Mouse (Mus musculus): ENCODE data around the gene Wdr66. TPM values are rescaled to one million over a fixed set of nuclear protein-coding genes. Genes with fewer than 3 reads are reported as not detected.
A peak's percentile ranks its signal among the peaks of the same experiment; 100 is the strongest.

Wdr66 gene
- total and polyA plus RNA-seq, 3 experiments = 1.4 to 3.6 TPM; not detected in 1

- no peaks in the 10 kb centered on the region for H3K36me3 ChIP-seq (ENCODE audit: control insufficient read depth in 1 of 2, insufficient read depth in 2 of 2, low read length in 2 of 2)
- peak overlapping the region; percentile 84 for H3K27ac ChIP-seq (ENCODE audit: control insufficient read depth, low read depth, low read length)
- H3K79me2 ChIP-seq (ENCODE audit: control insufficient read depth, insufficient read depth, low read length, poor library complexity) = peaks cover 21% of the 10 kb centered on the region
- no peaks in the 10 kb centered on the region for H3K9me3 ChIP-seq (replicated peaks; ENCODE audit: insufficient read depth, low read length)
- peak overlapping the region; percentile 86 to 90 for H3K4me3 ChIP-seq (ENCODE audit: control insufficient read depth in 1 of 2, insufficient read depth in 1 of 2, low read depth in 2 of 2, low read length in 2 of 2)
- TF ChIP-seq MYB (IDR thresholded peaks at IDR 0.05; ENCODE audit: low read depth, low read length) = no peak
- TF ChIP-seq UBTF (IDR thresholded peaks at IDR 0.05; ENCODE audit: borderline replicate concordance, insufficient read depth, low read depth, low read length) = no peak
- TF ChIP-seq TCF12 (IDR thresholded peaks at IDR 0.05; ENCODE audit: low read depth, low read length) = no peak
- TF ChIP-seq GATA1 (IDR thresholded peaks at IDR 0.05; ENCODE audit: low read depth, low read length) = no peak
- no peak for TF ChIP-seq KAT2A (conservative IDR thresholded peaks at IDR 0.05; ENCODE audit: low read depth, low read length)
- no peak for DNase-seq (ENCODE audit: low read depth, low spot score)
- no peaks in the 10 kb centered on the region for H3K4me1 ChIP-seq (ENCODE audit: control insufficient read depth in 1 of 2, insufficient read depth in 2 of 2, low read length in 2 of 2)
- H3K9ac ChIP-seq (ENCODE audit: control insufficient read depth, low read depth, low read length, poor library complexity, severe bottlenecking) = peak overlapping the region; percentile 95
- no peaks in the 10 kb centered on the region; a peak in 2 of 4 replicates for H3K27me3 ChIP-seq (ENCODE audit: control insufficient read depth in 1 of 2, insufficient read depth in 2 of 2, low read length in 2 of 2)
These were observed 92.7 kb downstream of the Wdr66 start for GRCm38 (mm10) chr5:123344628-123344962.

GRCm38 (mm10) chr5:123344963-123345852, 93.3 kb downstream of the Wdr66 start:
- DNase-seq (ENCODE audit: low read depth, low spot score) = peak; percentile 59
- H3K27ac ChIP-seq (ENCODE audit: control insufficient read depth, low read depth, low read length) = peak overlapping the region; percentile 84

GRCm38 (mm10) chr5:123345853-123346654, 94.2 kb downstream of the Wdr66 start:
- Histone ChIP-seq H3K9ac (ENCODE audit: control insufficient read depth, low read depth, low read length, poor library complexity, severe bottlenecking) (peak overlapping the region; percentile 95), H3K36me3 (ENCODE audit: control insufficient read depth in 1 of 2, insufficient read depth in 2 of 2, low read length in 2 of 2) (no peaks in the 10 kb centered on the region), H3K4me1 (ENCODE audit: control insufficient read depth in 1 of 2, insufficient read depth in 2 of 2, low read length in 2 of 2) (no peaks in the 10 kb centered on the region), H3K27me3 (ENCODE audit: control insufficient read depth in 1 of 2, insufficient read depth in 2 of 2, low read length in 2 of 2) (no peaks in the 10 kb centered on the region; a peak in 1 of 4 replicates), H3K4me3 (ENCODE audit: control insufficient read depth in 1 of 2, insufficient read depth in 1 of 2, low read depth in 2 of 2, low read length in 2 of 2) (peak overlapping the region; percentile 86 to 90), H3K9me3 (replicated peaks; ENCODE audit: insufficient read depth, low read length) (no peaks in the 10 kb centered on the region), H3K79me2 (ENCODE audit: control insufficient read depth, insufficient read depth, low read length, poor library complexity) (peaks cover 21% of the 10 kb centered on the region), H3K27ac (ENCODE audit: control insufficient read depth, low read depth, low read length) (peak overlapping the region; percentile 55)
- peak; percentile 21 for DNase-seq (ENCODE audit: low read depth, low spot score)
- TF ChIP-seq BHLHE40 (IDR thresholded peaks at IDR 0.05; ENCODE audit: borderline replicate concordance, low read depth, low read length) (no peak), MYC (IDR thresholded peaks at IDR 0.05; ENCODE audit: low read depth, low read length) (0 out of 2 replicates have a peak, but pooled peaks have one; percentile 46), CHD1 (IDR thresholded peaks at IDR 0.05; ENCODE audit: low read depth, low read length) (no peak), RAD21 (IDR thresholded peaks at IDR 0.05; ENCODE audit: low read depth, low read length) (no peak), ZNF384 (IDR thresholded peaks at IDR 0.05; ENCODE audit: low read depth, low read length) (peak; percentile 84), MXI1 (IDR thresholded peaks at IDR 0.05; ENCODE audit: low read depth, low read length) (peak; percentile 73), CHD2 (IDR thresholded peaks at IDR 0.05; ENCODE audit: low read length) (no peak), SIN3A (IDR thresholded peaks at IDR 0.05; ENCODE audit: low read length) (peak; percentile 64), MAX (IDR thresholded peaks at IDR 0.05; ENCODE audit: low read length) (peak; percentile 42; the same call in 1 of the 2 replicates)

More at GRCm38 (mm10) chr5:123344963-123345852, 93.3 kb downstream of the Wdr66 start:
- TF ChIP-seq POLR2A (IDR thresholded peaks at IDR 0.05; ENCODE audit: control insufficient read depth in 1 of 2, insufficient read depth in 1 of 2, low read depth in 1 of 2, low read length in 2 of 2, poor library complexity in 1 of 2) = peak; percentile 19 to 43; a peak in 1 of 4 replicates
- no peak for TF ChIP-seq POLR2AphosphoS5 (IDR thresholded peaks at IDR 0.05; ENCODE audit: borderline replicate concordance, low read depth, low read length)
- TF ChIP-seq MAZ (IDR thresholded peaks at IDR 0.05; ENCODE audit: low read depth, low read length) = 0 out of 2 replicates have a peak, but pooled peaks have one; percentile 59
- H3K4me3 ChIP-seq (ENCODE audit: control insufficient read depth in 1 of 2, insufficient read depth in 1 of 2, low read depth in 2 of 2, low read length in 2 of 2) = peak overlapping the region; percentile 86 to 90
- H3K36me3 ChIP-seq (ENCODE audit: control insufficient read depth in 1 of 2, insufficient read depth in 2 of 2, low read length in 2 of 2) = no peaks in the 10 kb centered on the region
- H3K9ac ChIP-seq (ENCODE audit: control insufficient read depth, low read depth, low read length, poor library complexity, severe bottlenecking) = peak overlapping the region; percentile 95
- H3K79me2 ChIP-seq (ENCODE audit: control insufficient read depth, insufficient read depth, low read length, poor library complexity) = peaks cover 21% of the 10 kb centered on the region
- H3K27me3 ChIP-seq (ENCODE audit: control insufficient read depth in 1 of 2, insufficient read depth in 2 of 2, low read length in 2 of 2) = no peaks in the 10 kb centered on the region; a peak in 2 of 4 replicates
- no peaks in the 10 kb centered on the region for H3K9me3 ChIP-seq (replicated peaks; ENCODE audit: insufficient read depth, low read length)
- H3K4me1 ChIP-seq (ENCODE audit: control insufficient read depth in 1 of 2, insufficient read depth in 2 of 2, low read length in 2 of 2) = no peaks in the 10 kb centered on the region
